Mouse (Mus musculus) G1E (cell line): ENCODE data around the gene Pofut2.
A peak's percentile ranks its signal among the peaks of the same experiment; 100 is the strongest.

Experiments used
- CTCF ChIP-seq: IDR thresholded peaks from 2 replicates; pipeline ENCODE4 v1.5.1; 2012; ENCODE audit warnings: low read depth, low read length, inconsistent platforms, mixed read lengths
- GATA1 ChIP-seq: IDR thresholded peaks from 2 replicates; pipeline ENCODE4 v1.6.1; 2012; ENCODE audit warnings: borderline replicate concordance, low read length, inconsistent platforms, mixed read lengths
- POLR2AphosphoS5 ChIP-seq: IDR thresholded peaks from 2 replicates; pipeline ENCODE4 v1.6.1; 2012; ENCODE audit warnings: low read depth, low read length, inconsistent platforms; ENCODE audit not compliant: insufficient replicate concordance
- TAL1 ChIP-seq: conservative IDR thresholded peaks from 2 replicates; pipeline ENCODE4 v1.6.1; 2012; ENCODE audit warnings: low read depth, low read length, inconsistent platforms, mixed read lengths

- TF ChIP-seq CTCF (no peak), GATA1 (no peak), POLR2AphosphoS5 (no peak), TAL1 (0 out of 2 replicates have a peak, but pooled peaks have one; percentile 36)
Observed at GRCm38 (mm10) chr10:77224390-77224789, 34.6 kb upstream of the Pofut2 start.
